Mouse (Mus musculus) liver, embryonic 16.5 days (tissue): Measurements from ENCODE around the gene Pgap1. TPM values are rescaled to one million over a fixed set of nuclear protein-coding genes. Genes with fewer than 3 reads are reported as not detected.

Experiments
- ATAC-seq: fragments of 200-750 bp; cut with Nextera tagmentation; 2 replicates; pipeline ENCODE4 v1.8.0; 2017; ENCODE audit warnings: low read depth, mild to moderate bottlenecking, moderate number of reproducible peaks, moderate library complexity
- H3K27ac ChIP-seq: fragments of 300-500 bp; sonication (generic); 2 replicates; pipeline ENCODE4 v1.5.1; 2014; ENCODE audit warnings: mild to moderate bottlenecking, low read length
- H3K27me3 ChIP-seq: fragments of 300-500 bp; sonication (generic); 2 replicates; pipeline ENCODE4 v1.6.1; 2014; ENCODE audit warnings: low read depth, low read length, mixed read lengths; ENCODE audit not compliant: control insufficient read depth, insufficient read depth
- H3K36me3 ChIP-seq: fragments of 300-500 bp; sonication (generic); 2 replicates; pipeline ENCODE4 v1.6.1; 2014; ENCODE audit warnings: mild to moderate bottlenecking; ENCODE audit not compliant: control insufficient read depth, insufficient read depth
- H3K4me1 ChIP-seq: fragments of 300-500 bp; sonication (generic); 2 replicates; pipeline ENCODE4 v1.6.1; 2014; ENCODE audit warnings: low read depth, low read length, mixed read lengths; ENCODE audit not compliant: control insufficient read depth
- H3K4me2 ChIP-seq: fragments of 300-500 bp; sonication (generic); 2 replicates; pipeline ENCODE4 v1.6.1; 2014; ENCODE audit warnings: low read depth, low read length, mixed read lengths
- H3K4me3 ChIP-seq: fragments of 300-500 bp; sonication (generic); 2 replicates; pipeline ENCODE4 v1.5.1; 2014; ENCODE audit warnings: low read depth, mild to moderate bottlenecking, low read length
- H3K9ac ChIP-seq: fragments of 300-500 bp; sonication (generic); 2 replicates; pipeline ENCODE4 v1.6.1; 2014; ENCODE audit warnings: low read depth, low read length
- H3K9me3 ChIP-seq: fragments of 300-500 bp; sonication (generic); replicated peaks from 2 replicates; pipeline ENCODE4 v1.6.1; 2016; ENCODE audit warnings: low read length; ENCODE audit not compliant: control insufficient read depth
- WGBS: fragments of 180-500 bp; shearing (Covaris S2); extraction: QIAGEN DNeasy Blood & Tissue Kit; methylation state at CpG from one replicate; pipeline ENCODE4 v1.1.7; 2014; ENCODE audit not compliant: insufficient replicate concordance; 5-methylcytosine and 5-hydroxymethylcytosine counted together
- polyA plus RNA-seq: library from polyadenylated mRNA; unstranded; fragments of >200 nt; fragmentation: Nextera tagmentation; extraction: Ambion mirVana; gene quantifications from 2 replicates; pipeline ENCODE4 v1.2.1, GENCODE M21; 2015

The Pgap1 gene
- 0.93 and 1.5 TPM in 2 replicates for polyA plus RNA-seq

DNA sequence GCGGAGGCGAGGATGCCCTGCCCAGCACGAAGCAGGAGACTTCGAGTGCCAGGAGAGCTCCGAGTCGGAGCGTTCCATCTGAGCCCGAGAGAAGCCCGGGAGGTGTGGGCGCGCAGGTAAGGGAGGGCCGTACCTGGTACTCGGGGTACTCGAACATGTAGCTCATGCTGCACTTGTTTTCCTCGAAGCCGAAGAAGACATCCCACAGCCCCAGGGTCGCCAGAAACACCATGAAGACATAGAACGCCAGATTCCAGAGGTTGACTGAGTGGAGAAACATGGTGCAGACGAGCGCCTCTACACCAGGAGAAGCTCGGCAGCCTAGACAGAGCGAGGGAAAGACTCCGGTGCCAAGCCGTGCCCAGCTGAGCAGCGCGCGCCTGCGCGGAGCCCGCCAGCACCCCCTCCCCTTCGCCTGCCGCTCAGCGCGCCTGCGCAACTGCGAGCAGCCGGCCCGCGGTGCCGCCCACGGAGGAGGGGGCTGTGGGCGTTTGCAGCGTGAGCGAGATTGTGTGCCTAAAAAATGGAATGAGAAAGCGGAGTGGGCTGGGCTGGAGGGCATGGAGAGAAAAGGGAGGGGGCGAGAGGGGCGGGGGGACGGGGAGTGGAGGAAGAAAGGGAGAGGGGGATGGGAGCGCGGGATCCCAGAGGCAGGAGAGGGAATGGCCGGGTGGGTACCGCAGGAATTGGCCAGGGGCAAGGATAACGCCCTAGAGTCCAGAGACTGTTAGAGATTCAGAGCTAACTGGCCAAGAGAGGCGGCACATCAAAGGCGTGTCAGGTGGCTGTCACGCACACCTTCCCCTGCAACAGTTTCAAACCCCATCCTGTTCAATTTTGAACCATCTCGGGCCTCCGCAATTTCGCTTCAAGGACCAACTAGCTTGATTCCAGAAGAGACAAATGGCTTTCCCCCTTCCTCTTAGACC lies at the start of gene Pgap1:
Pgap1 (minus strand) TSS at position 384 of the 929 bp plus-strand sequence.
- 2% methylated on average over 55 of the region's 59 CpGs for WGBS
- ATAC-seq, result peak; percentile 82
- H3K27ac ChIP-seq, result no peak within 1 kb of the TSS
- H3K36me3 ChIP-seq, result no peaks in the 10 kb centered on the region
- H3K27me3 ChIP-seq, result peaks cover 2% of the 10 kb centered on the region
- peak within 1 kb of the TSS; percentile 62 for H3K4me3 ChIP-seq
- no peaks in the 10 kb centered on the region for H3K9me3 ChIP-seq
- H3K4me2 ChIP-seq, result peak within 1 kb of the TSS; percentile 69
- H3K9ac ChIP-seq, result peak within 1 kb of the TSS; percentile 40
- no peaks in the 10 kb centered on the region for H3K4me1 ChIP-seq

DNA sequence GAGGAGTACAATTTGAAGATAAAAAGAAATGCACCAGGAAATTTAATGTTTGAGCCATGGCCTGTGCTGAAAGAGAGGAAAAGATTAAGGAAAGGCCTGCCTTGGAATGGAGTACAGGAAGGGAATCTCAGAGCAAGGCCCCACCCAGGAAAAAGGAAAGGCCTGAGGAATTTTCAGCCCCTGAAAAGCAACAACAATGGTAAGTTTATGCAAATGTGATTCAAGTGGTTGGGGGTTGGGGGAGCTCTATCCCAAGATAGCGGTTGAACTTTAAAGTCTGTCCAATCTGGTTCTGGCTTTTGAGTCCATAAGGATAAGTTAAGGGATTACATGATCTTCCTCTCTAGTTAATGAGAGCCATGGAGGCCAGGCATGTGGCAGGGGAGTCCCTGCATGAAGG lies 49.5 kb upstream of the Pgap1 start:
- ATAC-seq, result no peak
- Histone ChIP-seq H3K36me3 (no peaks in the 10 kb centered on the region), H3K4me2 (no peak overlapping the region), H3K27me3 (no peaks in the 10 kb centered on the region), H3K4me3 (no peak overlapping the region), H3K9ac (no peak overlapping the region), H3K9me3 (no peaks in the 10 kb centered on the region), H3K4me1 (no peaks in the 10 kb centered on the region), H3K27ac (no peak overlapping the region)
- 60% methylated on average over 1 of the region's 1 CpGs for WGBS

DNA sequence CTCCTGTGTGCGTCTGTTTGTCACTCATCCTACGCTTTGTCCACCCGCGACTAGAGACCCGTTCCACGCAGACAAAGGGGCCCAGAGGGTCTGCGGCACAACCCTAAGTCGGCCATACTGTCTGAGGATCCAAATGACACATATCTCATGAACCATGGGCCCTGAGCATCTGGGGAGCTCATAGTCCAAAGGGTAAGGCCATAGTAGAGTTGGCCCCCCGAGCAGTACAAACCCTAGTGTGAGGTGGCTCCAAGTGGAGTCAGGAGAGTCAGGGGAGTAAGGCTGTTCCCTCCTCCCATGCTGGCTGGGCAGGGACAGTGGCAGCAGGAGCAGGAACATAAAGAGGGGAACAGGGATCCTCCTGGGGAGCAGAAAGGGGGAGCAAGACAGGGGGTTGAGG lies 44.2 kb upstream of the Pgap1 start:
- Histone ChIP-seq H3K36me3 (no peaks in the 10 kb centered on the region), H3K4me2 (no peak overlapping the region), H3K9me3 (no peaks in the 10 kb centered on the region), H3K27ac (no peak overlapping the region), H3K27me3 (no peaks in the 10 kb centered on the region), H3K4me3 (no peak overlapping the region), H3K9ac (no peak overlapping the region), H3K4me1 (no peaks in the 10 kb centered on the region)
- 82% methylated on average over 9 of the region's 9 CpGs for WGBS
- no peak for ATAC-seq

DNA sequence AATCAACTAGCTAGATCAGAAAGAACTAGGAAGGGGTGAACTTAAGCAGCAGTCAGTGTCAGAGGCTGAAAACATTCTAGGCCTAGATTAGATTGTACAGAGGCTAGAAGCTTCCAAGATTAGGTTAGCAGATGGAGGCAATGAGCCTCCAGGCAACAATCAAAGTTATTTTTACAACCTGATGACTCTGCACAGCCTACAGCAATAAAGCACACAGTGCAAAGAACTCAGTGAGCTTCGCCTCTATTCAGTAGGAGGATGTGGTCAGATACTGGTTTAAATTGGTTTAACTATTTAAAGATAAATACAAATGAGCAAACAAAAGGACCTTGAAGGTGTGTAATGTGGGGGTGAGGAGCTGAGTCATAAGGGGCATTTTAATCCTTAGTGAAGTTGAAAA lies 42.8 kb upstream of the Pgap1 start:
- no peak for ATAC-seq
- no peak overlapping the region for H3K4me3 ChIP-seq
- H3K9me3 ChIP-seq, result no peaks in the 10 kb centered on the region
- no peak overlapping the region for H3K9ac ChIP-seq
- H3K27me3 ChIP-seq, result no peaks in the 10 kb centered on the region
- H3K27ac ChIP-seq, result no peak overlapping the region
- 49% methylated on average over 1 of the region's 1 CpGs for WGBS
- H3K4me1 ChIP-seq, result no peaks in the 10 kb centered on the region
- no peak overlapping the region for H3K4me2 ChIP-seq
- no peaks in the 10 kb centered on the region for H3K36me3 ChIP-seq

DNA sequence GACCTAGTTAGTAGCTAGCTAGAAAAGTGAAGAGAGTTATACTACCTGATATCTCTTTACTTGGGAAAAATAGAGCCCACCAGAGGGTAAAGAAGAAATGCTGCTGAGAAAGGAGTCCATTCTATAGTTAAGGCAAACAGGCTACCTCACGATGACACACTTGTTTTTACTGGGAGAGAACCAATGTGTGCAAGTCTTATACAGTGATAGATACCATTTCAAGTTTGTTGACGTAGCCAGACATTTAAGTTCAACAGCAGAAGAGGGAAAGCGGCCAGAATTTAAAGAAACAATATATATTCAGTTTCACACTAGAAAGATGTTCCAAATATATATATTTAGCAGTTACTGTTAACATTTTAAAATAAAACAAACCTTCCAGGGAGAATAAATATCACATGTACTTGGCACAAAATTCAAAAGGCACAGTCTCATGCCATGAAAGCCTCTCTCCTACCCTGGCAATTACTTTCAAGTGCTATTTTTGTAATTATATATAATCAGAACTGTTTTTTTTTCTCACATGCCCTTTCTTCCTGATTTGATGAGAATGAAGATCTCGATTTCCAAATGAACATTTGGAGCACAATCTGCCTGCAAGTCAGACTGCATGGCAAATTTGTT lies 40.2 kb upstream of the Pgap1 start:
- H3K36me3 ChIP-seq, result no peaks in the 10 kb centered on the region
- no peaks in the 10 kb centered on the region for H3K9me3 ChIP-seq
- no peaks in the 10 kb centered on the region for H3K4me1 ChIP-seq
- no peak for ATAC-seq
- H3K27ac ChIP-seq, result no peak overlapping the region
- H3K9ac ChIP-seq, result no peak overlapping the region
- H3K4me3 ChIP-seq, result no peak overlapping the region
- no peak overlapping the region for H3K4me2 ChIP-seq
- no peaks in the 10 kb centered on the region for H3K27me3 ChIP-seq
- WGBS, result 57% methylated on average over 4 of the region's 4 CpGs

DNA sequence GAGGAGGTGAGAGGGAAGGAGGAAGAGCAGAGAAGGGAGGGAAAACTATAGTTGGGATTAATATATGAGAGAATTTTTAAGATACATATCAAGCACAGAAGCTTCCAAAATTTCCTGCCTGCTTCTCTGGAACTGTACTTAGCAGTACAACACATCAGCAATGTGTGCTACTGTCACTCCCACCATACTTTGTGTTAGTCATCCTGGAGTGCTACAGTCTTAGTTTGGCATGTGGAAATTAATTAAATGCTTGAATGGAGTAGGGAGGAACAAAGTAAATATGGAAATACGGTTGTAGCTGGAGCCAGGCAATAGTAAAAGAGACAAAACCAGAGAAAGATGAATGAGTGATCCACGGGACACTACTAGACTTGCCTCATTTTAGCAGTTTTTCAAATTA lies 38.7 kb upstream of the Pgap1 start:
- WGBS, result 48% methylated on average over 2 of the region's 2 CpGs
- H3K9me3 ChIP-seq, result no peaks in the 10 kb centered on the region
- no peak overlapping the region for H3K9ac ChIP-seq
- no peak overlapping the region for H3K4me3 ChIP-seq
- H3K27me3 ChIP-seq, result no peaks in the 10 kb centered on the region
- H3K4me2 ChIP-seq, result no peak overlapping the region
- no peak for ATAC-seq
- H3K4me1 ChIP-seq, result no peaks in the 10 kb centered on the region
- H3K27ac ChIP-seq, result no peak overlapping the region
- no peaks in the 10 kb centered on the region for H3K36me3 ChIP-seq

DNA sequence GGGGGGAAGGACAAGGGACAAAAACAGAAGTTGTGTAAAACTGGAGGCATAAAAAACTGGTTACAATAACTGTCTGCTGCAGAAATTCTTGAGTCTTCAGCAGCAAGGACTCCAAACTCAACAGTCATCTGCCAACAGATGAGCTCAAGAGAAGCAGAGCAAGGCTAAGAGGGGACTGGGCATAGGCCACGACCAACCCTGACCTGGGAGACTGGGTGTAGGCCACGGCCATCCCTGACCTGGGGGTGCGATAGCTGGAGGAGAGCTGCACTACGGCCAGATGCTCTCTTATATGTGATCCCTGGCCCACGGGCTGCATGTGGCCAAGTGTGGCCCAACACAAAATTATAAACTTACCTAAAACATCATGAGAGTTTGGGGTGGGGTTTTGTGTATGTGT lies 29.6 kb upstream of the Pgap1 start:
- Histone ChIP-seq H3K4me1 (no peaks in the 10 kb centered on the region), H3K4me3 (no peak overlapping the region), H3K27ac (no peak overlapping the region), H3K9me3 (no peaks in the 10 kb centered on the region), H3K4me2 (no peak overlapping the region), H3K9ac (no peak overlapping the region), H3K27me3 (no peaks in the 10 kb centered on the region), H3K36me3 (no peaks in the 10 kb centered on the region)
- WGBS, result 63% methylated on average over 5 of the region's 5 CpGs
- ATAC-seq, result no peak

DNA sequence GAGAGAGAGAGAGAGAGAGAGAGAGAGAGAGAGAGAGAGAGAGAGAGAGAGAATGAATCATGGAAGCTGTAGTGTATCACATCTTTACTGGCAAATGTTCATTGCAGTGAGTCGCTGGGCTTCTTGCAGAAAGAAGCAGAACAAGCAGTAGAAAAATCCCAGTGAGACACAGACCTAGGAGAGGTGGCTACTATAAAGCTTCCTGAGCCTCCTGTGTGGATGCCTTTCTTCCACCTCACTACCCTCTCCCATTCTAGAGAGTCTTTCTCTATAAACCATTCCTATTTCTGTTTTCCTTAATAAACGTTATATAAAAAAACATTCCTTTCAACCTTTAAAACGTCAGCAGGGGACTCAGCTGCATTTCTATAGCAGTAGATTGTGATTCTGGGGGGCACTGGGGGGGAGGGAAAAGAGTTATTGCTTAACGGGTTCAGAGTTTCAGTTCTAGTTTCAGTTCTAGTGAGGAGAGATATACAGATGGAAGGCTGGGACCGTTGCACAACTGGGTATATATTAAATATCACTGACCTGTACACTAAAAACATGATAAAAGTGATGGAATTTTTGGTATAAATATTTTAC lies 28.6 kb upstream of the Pgap1 start:
- 38% methylated on average over 5 of the region's 5 CpGs for WGBS
- H3K4me3 ChIP-seq, result no peak overlapping the region
- H3K36me3 ChIP-seq, result no peaks in the 10 kb centered on the region
- H3K27ac ChIP-seq, result no peak overlapping the region
- H3K9ac ChIP-seq, result no peak overlapping the region
- no peaks in the 10 kb centered on the region for H3K4me1 ChIP-seq
- no peaks in the 10 kb centered on the region for H3K27me3 ChIP-seq
- no peak for ATAC-seq
- no peaks in the 10 kb centered on the region for H3K9me3 ChIP-seq
- H3K4me2 ChIP-seq, result no peak overlapping the region
